Mouse (Mus musculus) lung, postnatal 0 days (tissue): ENCODE results near the gene Trhde.

ENCODE experiments used
- CTCF ChIP-seq: IDR thresholded peaks from 2 replicates; pipeline ENCODE4 v1.5.1; 2016; ENCODE audit warnings: antibody characterized with exemption, mild to moderate bottlenecking
- EP300 ChIP-seq: IDR thresholded peaks from 2 replicates; pipeline ENCODE4 v1.6.1; 2016; ENCODE audit warnings: antibody characterized with exemption, mild to moderate bottlenecking, control low read depth

DNA sequence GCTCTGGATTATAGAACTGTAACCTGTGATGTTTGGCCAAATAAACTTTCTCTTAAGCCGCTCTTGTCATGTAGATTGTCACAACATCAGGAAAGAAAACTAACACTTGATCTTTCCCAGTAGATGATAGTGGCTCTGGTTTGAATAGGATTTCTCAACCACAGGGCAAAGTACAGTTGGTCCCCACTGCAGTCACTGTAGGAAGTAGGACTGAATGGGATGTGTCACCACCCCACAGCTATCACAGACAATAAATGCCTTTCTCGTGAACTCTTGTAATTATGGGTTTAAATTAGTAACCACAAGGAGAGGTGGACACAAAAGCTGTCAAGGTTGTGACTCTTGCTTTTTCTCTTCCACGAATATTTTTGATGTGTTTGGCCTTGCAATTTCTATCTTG is 431.3 kb downstream of the Trhde start:
- TF ChIP-seq CTCF (no peak), EP300 (no peak)
